7 mouse cellular contexts compared by ENCODE assay signal in the genomic region with DNA sequence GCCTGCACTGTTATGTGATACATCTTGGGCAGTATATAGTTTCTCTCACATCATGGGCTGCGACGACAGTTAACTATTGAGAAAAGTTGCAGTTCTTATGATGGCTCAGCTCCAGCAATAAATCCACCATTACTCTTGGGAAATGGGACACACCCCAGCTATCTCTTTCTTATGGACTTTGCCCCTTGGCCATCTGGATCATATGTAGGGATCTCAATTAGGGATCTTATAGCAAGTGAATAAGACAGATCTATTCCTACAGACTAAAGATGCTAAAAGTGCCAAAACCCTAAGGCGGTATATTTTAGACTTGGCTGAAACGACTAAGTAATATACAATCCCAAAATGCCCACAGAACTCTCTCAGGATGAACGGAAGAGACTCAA. TPM values are rescaled to one million over a fixed set of nuclear protein-coding genes. Genes with fewer than 3 reads are reported as not detected.
DNase-seq lines count a peak whose midpoint lies in the region; ATAC-seq and TF ChIP-seq lines count a peak whose summit lies in the region.

No protein-coding gene starts in this region.

- no peaks in the 10 kb centered on the region for H3K27me3 ChIP-seq in hindbrain, embryonic 16.5 days (replicated peaks; ENCODE audit: control insufficient read depth, insufficient read depth, low read length)
- no peaks in the 10 kb centered on the region for H3K27me3 ChIP-seq in midbrain, embryonic 15.5 days (replicated peaks)

- no peak; the same call in 1 of the 2 replicates for ATAC-seq in hindbrain, embryonic 16.5 days
- peak; percentile 37 for ATAC-seq in midbrain, embryonic 15.5 days (replicated peaks)
- ATAC-seq in activated CD4-positive, CD25-positive, alpha-beta regulatory T cell, adult 4 months = no peak

- H3K4me1 ChIP-seq in lung, adult 2 months (ENCODE audit: control insufficient read depth, insufficient read depth, low read length) = no peaks in the 10 kb centered on the region; the same call in 1 of the 2 replicates
- no peaks in the 10 kb centered on the region for H3K4me1 ChIP-seq in embryonic fibroblast, embryonic 13.5 days (ENCODE audit: control insufficient read depth, insufficient read depth, low read length)
- H3K4me1 ChIP-seq in hindbrain, embryonic 16.5 days (ENCODE audit: control insufficient read depth, insufficient read depth, low read depth, low read length) = peaks cover 2% of the 10 kb centered on the region; the same call in 1 of the 2 replicates
- H3K4me1 ChIP-seq in midbrain, embryonic 15.5 days = no peaks in the 10 kb centered on the region

- H3K9ac ChIP-seq in hindbrain, embryonic 16.5 days (ENCODE audit: low read depth, low read length) = peak overlapping the region; percentile 22; the same call in 1 of the 2 replicates
- H3K9ac ChIP-seq in midbrain, embryonic 15.5 days = no peak overlapping the region

- no peak for TF ChIP-seq POLR2A in lung, adult 2 months (IDR thresholded peaks at IDR 0.05; ENCODE audit: borderline replicate concordance, extremely low read depth, low read depth, low read length)
- no peak for TF ChIP-seq POLR2A in embryonic fibroblast, embryonic 13.5 days (IDR thresholded peaks at IDR 0.05; ENCODE audit: low read depth, low read length)

- H3K4me2 ChIP-seq in hindbrain, embryonic 16.5 days (ENCODE audit: low read length) = peak overlapping the region; percentile 53
- H3K4me2 ChIP-seq in midbrain, embryonic 15.5 days = peak overlapping the region; percentile 52

- no peaks in the 10 kb centered on the region for H3K9me3 ChIP-seq in hindbrain, embryonic 16.5 days (ENCODE audit: control insufficient read depth, low read length)
- no peaks in the 10 kb centered on the region for H3K9me3 ChIP-seq in midbrain, embryonic 15.5 days

- 28% methylated on average over 5 of the region's 5 CpGs for WGBS in lung, adult 2 months
- WGBS in hindbrain, embryonic 16.5 days = 13% methylated on average over 5 of the region's 5 CpGs
- 19% methylated on average over 5 of the region's 5 CpGs for WGBS in midbrain, embryonic 15.5 days

- no peak for TF ChIP-seq CTCF in lung, adult 2 months (IDR thresholded peaks at IDR 0.05; ENCODE audit: insufficient read depth, low read length)
- TF ChIP-seq CTCF in embryonic fibroblast, embryonic 13.5 days (IDR thresholded peaks at IDR 0.05; ENCODE audit: borderline replicate concordance, insufficient read depth, low read length) = no peak

- no peak for DNase-seq in lung, adult 2 months
- DNase-seq in lung, postnatal 4 days = no peak
- no peak for DNase-seq in cerebellum, postnatal 36 days

- peak overlapping the region; percentile 55 for H3K4me3 ChIP-seq in lung, adult 2 months (replicated peaks; ENCODE audit: extremely low read depth, low read depth, low read length)
- peak overlapping the region; percentile 27; the same call in 1 of the 2 replicates for H3K4me3 ChIP-seq in embryonic fibroblast, embryonic 13.5 days (ENCODE audit: insufficient read depth, low read length)
- peak overlapping the region; percentile 60 for H3K4me3 ChIP-seq in hindbrain, embryonic 16.5 days (ENCODE audit: low read length)
- peak overlapping the region; percentile 68 for H3K4me3 ChIP-seq in midbrain, embryonic 15.5 days

- peak overlapping the region; percentile 68 for H3K27ac ChIP-seq in embryonic fibroblast, embryonic 13.5 days (ENCODE audit: insufficient read depth, low read length)
- no peak overlapping the region for H3K27ac ChIP-seq in hindbrain, embryonic 16.5 days (ENCODE audit: low read depth, low read length)
- no peak overlapping the region for H3K27ac ChIP-seq in midbrain, embryonic 15.5 days

- no peaks in the 10 kb centered on the region for H3K36me3 ChIP-seq in hindbrain, embryonic 16.5 days (ENCODE audit: control insufficient read depth, insufficient read depth, low read length)
- H3K36me3 ChIP-seq in midbrain, embryonic 15.5 days (replicated peaks) = no peaks in the 10 kb centered on the region

RNA-seq across cellular contexts. Expression of a gene that starts 0.5 kb away (rescaled TPM):
- polyA plus RNA-seq in lung, adult 2 months (2012; rRNA removed) = 3.4 and 3.6 TPM in 2 replicates
- polyA plus RNA-seq in embryonic fibroblast, embryonic 13.5 days (2011; ENCODE audit: insufficient read length, low read depth, missing spikeins) = 10.9 and 12.5 TPM in 2 replicates
- polyA plus RNA-seq in hindbrain, embryonic 16.5 days (2015; fragmentation: Nextera tagmentation; extraction: Ambion mirVana) = 15.1 and 18.7 TPM in 2 replicates
- 18.7 and 19.9 TPM in 2 replicates for polyA plus RNA-seq in midbrain, embryonic 15.5 days (2015; fragmentation: Nextera tagmentation; extraction: Ambion mirVana)
- 10 to 100 TPM; 30.2 to 34.1 TPM for polyA plus RNA-seq in activated CD4-positive, CD25-positive, alpha-beta regulatory T cell, adult 4 months (2017; shearing (Covaris generic))
